Mouse (Mus musculus) skeletal muscle tissue, adult 2 months (tissue): ENCODE data around the gene Gm21985.
A peak's percentile ranks its signal among the peaks of the same experiment; 100 is the strongest.

Source experiments
- DNase-seq: peaks from one replicate; pipeline ENCODE4 v3.0.0-alpha.2; 2012; ENCODE audit warnings: low read depth, low spot score

Gene Gm21985

DNA sequence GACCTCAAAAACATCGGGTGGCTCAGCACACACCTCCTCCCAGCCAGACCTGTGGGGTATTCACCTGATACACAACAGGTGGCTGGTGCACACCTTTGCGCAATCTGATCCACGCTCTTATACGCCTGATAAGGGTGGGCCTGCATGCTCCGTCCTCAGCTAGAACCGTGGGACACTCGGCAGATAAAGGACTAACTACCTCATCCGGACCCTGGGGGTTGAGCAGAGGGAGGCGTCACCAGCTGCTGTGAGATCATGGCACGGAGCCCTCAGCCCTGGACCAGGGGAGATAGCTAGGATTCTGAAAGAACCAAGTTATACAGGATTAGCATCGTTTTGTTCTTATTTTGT is at the start of gene Gm21985:
Gm21985 (plus strand) TSS at position 73 of the 351 bp plus-strand sequence.
- peak; percentile 46 for DNase-seq

DNA sequence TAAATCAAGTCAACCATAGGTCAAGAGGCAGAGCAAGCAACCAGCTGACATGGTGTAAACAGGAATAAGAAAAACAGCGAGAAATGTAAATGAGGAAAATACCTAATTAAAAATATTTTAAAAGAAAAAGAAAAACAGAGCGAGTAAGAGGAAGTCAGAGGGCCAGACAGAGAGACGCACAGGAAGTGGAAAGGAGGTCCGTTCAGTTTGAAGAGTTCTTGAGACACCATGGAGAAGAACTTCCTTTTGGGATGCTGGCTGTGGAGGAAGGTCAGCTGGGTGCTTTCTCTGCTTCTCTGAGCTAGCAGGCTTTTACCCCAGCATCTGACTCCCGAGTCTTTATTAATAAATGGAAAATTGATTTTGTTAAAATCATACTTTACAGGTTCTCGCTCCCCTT is 48.5 kb upstream of the Gm21985 start:
- no peak for DNase-seq

DNA sequence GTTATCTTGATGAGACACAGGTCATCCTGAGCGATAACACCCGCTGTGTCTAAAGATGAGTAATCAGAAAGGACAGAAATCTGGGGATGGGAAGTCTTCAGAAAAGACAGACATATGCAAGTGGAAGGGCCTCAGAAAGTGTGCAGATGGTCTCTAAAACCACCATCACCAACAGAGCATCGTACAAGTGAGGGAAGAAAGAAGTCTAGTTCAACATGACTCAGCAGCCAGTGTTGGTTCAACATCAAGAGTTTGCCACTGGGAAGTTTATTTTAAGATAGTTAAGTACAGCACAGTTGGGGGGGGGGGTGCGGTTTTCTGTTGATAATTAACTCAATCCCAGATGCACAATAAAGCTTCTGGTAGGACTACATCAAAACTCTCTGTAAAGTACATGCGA is 45.2 kb upstream of the Gm21985 start:
- no peak for DNase-seq

DNA sequence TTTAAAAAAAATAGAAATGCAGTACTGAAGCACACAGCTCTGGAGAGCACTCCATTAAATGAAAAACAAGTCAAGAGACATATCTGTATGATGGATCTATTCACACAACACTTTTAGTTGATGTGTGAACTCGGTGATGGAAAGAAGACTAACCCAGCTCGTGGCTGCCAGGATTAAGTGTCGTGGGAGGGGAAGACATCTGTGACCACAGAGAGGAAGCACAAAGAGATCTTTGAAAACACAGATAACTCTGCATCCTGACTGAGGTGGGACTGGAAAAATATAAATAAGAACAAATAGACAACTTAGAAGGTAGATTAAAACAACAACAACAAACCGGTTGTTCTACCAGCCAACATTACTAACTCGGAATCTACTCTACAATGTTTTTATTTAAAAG is 43.5 kb upstream of the Gm21985 start:
- no peak for DNase-seq

DNA sequence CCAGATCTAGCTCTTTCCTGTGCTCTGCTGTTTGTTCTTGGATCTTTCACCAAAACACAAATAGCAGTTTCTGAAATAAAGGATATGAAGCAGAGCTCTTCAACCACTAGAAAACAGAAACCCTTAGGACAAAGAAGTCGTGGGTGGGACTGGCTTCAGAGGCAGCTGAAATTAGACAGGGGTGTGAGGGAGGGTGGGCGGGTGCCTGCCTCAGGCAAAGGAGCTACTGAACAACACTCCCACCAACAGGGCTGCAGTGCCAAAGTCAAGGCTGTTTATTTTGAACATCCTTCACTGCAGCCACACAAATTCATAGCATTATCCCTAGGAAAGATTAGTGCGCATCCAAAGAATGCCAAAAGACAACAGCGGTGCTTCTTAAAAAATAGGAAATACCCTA is 41.8 kb upstream of the Gm21985 start:
- DNase-seq = no peak

DNA sequence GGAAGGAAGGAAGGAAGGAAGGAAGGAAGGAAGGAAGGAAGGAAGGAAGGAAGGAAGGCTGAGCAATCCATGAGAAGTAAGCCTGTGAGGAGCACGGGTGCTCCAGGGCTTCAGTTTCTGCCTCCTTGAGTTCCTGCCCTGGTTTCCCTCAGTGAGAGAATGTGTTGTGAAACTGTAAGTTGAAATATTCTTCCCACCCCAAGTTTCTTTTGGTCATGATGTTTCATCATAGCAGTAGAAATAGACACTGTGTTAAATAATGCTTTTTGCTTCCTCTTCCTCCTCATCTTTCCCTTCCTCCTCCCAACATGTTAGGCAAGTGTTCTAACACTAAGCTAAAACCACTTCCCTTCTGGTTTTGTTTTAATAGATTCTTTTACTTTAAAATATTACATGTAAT is 33.5 kb upstream of the Gm21985 start:
- DNase-seq = no peak

DNA sequence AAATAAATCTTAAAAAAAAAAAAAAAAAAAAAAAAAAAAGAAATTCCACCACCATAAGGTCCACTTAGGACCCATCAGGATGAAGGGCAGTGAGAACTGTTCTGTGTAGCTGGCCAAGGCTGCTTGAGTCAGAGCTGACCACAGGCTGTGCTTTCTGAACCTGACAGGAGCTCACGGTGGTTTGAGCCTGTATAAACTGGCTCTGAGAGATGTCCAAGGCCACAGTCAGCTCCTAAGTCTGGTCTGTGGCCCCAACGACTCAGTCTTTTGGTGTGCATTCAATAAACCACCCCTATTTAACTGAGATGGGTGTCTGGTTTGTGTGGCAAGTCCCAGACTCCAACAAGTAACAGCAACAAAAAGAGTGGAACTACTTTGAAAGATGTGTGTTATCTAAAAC is 29.5 kb upstream of the Gm21985 start:
- no peak for DNase-seq

DNA sequence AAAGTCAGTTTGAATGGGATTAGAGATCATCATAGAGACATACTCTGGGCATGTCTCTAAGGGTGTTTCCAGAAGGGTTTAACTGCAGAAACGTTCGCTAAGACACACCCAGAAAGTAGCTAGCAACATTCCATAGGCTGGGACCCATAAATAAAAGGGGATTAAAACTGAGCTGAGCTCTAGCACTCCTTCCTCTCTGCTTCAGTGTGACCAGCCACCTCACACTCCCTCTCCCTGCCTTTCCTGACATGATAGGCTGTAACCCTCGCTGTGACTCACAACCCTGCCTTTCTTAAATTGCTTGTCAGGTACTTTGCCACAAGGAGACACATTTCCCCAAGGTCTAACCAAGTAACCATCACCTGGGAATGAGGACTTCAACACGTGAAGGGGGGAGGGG is 28.1 kb upstream of the Gm21985 start:
- no peak for DNase-seq

DNA sequence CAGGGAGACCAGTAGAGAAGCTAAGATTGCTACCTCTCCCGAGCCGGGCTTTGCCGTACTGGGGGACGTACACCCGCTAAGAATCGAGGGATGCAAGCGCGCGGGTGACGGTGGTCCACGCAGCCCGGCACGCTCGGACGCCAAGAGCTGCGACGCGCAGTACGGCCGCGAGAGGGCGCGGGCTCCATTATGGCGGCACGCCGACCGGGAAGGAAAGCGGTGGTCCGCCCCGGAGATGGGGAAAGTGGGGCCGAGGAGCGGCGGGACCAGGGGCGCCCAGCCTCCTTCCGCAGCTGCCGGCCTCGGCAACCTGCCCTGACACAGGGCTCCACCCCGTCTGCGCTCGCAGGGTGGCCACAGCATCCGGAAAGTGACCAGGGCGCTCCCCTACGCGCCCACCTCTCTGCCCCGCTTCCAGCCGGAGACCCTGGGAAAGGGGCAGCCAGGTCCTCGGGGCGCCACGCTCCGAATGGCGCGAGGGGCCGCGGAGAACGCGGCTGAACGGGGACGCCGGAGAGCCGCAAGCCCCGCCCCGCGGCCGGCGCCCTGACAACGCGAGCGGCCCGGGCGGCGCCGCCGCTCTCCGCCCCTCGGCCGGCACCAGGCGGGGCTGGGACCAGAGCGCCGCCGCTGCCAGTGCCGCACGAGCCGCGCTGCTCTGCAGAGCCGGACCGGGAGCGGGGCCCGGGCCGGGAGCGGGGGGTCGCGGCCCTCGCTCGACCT is 26.7 kb upstream of the Gm21985 start, which contains the start of gene Lpcat4:
Lpcat4 (plus strand) TSS at position 257 of the 723 bp plus-strand sequence.
- peak; percentile 38 for DNase-seq

DNA sequence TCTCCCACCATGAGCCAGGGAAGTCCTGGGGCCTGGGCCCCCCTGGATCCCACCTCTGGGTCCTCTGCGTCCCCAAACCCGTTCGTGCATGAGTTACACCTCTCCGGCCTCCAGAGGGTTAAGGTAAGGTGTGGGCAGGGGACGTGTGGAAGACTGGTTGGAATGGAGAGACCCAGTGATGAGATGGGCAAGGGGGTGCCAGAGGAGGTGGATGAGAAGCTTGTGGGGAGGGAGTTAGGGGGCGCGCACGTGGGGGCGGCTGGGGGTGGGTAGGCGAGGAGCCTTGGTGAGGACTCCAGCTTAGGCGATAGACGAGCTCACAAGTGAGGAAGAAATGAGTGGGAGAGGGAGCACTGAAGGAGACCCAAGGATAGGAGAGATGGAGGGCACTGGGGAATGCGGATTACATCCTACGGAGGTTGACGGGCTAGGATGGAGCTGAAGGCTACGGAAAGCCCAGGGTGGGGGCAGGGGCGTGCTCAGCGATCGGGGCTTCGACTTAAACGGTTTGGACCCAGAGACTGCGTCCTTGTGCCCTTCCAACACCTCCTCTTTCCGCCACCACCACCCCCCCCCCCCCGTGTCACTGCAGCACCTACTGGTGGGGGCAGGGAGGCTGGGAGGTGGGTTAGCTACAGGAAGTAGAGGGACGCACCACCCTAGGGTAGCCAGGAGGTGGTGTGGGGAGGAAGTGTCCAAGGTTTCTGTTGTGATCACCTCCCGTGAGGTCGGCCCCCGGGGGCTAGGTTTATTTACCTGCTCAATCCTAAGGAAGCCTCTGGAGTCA is 26.0 kb upstream of the Gm21985 start:
- DNase-seq = no peak

DNA sequence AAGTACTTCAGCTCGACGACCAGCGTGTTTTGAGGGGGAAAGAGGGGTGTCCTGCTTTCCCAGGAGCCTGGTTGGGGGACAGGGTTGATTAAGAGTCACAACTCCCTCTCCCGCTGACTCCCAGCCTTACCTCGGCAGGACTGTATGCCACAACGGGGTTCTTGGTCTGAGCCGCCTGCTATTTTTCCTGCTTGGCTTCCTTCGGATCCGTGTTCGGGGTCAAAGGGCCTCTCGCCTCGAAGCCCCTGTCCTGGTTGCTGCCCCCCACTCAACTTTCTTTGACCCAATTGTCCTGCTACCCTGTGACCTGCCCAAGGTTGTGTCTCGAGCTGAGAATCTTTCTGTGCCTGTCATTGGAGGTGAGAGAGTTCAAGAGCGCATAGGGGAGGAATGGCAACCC is 24.3 kb upstream of the Gm21985 start:
- DNase-seq = no peak

DNA sequence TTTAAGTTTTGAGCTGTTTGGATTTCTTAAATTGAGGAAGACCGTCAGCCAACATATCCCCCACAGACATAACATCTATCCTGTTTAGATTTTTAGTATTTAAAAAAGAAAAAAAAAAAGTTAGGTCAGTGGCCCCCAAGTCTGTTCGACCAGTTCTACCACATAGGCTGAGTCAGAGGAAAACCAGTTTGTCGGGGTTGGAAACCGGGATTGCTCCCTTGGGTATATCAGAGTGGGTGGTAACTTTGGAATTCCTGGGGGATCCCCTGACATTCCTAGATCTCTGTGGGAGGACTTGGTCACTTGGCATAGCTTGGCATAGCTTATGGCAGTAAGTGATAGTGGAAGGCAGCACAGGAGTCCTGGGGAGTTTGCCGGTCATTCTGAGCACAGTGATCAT is 20.8 kb upstream of the Gm21985 start:
- no peak for DNase-seq

DNA sequence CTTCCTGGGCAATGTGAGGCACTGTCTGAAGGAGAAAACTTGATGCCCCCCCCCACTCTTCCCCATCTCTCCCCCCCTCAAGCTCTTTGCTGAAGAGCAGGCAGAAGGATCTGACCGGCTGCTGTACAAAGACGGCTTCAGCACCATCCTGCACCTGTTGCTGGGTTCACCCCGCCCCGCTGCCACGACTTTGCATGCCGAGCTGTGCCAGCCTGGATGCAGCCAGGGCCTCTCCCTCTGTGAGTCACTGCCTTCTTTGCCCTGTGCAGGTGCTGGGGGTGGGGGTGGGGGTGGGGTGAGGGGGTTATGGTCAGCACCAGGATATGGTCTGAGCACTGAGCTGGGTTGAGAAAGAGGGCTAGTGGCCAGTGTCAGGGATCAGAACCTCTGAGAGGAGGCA is 19.9 kb upstream of the Gm21985 start:
- no peak for DNase-seq

DNA sequence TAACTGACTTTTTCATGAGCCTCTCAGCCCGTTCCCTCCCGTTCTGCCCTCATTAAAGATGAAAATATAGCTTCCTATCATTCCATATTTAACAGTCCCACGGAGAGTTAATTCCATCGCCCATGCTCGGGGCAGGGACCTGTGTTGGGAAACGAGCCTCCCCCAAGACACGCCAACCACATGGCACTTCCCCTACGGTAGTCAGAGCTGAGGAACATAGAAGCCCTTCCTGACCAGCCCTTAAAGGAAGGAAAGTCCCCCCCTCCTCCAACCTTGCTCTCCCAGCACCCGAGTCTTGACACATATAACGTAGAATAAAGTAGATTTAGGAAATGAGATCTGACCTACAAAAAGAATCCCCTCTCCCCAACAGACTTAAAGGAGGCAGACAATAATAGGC is 18.8 kb upstream of the Gm21985 start:
- DNase-seq = no peak

DNA sequence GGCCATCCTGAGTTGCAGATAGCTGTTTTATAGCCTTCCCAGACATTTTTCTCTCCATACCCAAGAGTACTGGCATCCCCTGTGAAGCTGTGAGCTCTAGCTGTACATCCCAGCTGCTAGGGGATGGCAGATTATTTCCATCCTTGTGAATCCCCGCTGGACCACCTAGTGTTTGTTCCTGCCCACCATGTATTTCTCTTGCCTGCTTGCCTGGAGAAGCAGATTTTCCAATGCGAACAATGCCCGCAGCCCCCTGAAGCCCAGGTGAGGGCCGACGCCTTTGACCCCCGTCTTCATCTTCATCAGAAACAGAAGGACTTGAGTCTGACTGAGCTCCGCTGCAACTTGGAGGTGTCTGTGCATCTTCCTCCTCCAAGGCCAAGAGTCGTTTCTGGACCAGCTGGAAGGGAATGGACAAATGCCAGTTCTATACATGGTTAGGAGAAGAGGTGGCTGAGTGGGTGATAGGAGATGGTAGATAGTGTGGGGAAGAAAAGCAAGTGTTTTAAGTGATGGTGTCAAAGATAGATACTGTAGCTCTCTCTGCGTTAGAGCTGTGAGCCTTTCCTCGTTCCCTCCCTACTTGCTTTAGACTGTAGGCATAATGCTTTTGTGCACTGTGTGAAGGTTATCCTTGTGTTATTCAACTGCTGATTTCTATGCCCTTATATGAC is 16.2 kb upstream of the Gm21985 start:
- DNase-seq = no peak

DNA sequence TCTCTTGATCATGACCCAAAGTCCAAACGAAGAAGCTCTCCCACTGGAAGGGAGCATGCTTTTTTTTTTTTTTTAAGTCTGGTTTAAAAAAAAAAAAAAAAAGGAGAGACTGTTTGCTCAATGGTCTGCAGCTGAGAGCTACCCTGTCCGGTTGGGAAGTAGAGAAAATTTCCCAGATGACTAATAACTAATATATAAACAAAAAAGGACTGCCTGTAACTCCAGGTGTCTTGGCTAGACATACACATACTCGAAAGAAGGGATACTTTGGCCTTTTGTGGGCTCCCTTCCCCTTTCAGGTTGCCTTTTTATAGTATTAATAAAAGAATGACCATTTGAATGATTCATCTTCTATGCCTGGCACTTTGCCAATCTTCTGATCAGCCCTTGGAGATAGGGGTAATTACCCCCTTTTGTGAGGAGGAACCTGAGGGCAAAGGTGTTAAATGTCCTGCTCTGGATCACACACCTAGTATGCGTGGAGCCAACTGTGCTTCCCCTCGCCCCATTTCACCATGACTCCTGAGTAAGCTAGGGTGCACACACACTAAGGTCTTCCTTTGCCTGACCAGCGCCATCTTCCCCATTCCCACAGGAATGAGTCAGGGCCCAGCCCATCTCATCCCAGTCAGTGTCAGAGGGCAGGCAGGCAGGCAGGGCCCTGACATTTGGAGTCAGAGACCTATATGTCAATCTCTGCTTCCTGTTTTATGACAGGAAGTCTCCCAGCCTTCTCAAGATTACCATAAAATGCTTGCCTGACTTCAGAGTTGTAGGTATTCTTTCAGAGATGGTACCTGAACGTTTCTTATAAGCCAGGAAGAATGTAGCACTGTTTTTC is 11.2 kb upstream of the Gm21985 start:
- no peak for DNase-seq

DNA sequence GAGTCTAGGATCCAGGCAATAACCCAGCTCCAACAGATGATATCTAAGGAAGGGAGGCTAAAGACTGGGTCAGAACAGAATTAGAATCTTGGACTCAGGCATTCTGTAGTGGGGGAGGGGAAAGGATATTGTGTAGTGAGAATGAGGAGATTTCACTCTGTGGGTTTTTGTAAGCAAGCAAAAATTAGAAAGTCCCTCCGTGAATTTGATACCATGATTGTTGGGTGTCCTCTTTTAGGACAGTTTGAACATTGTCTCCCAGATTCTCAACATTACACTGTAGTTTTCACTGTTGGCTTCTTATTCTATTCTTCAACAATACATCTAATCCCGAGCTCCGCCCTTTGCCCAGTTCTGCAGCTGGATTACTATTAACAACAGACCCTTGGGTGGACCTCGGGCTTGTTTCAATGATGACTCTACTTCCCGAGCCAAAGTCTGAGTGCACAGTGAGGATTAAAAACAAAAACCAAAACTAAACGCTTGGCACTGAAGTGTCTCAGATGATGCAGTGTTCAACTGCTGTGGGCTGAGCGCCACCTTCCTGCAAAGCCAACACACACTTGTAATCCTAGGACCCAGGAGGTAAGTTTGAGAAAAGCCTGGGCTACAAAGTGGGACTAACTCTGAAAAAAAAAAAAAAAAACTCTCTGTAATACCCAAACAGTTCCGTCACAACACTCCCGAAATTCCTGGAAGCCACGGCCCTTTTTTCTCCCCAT is 6.7 kb upstream of the Gm21985 start, which contains the start of gene Nutm1:
Nutm1 (minus strand) TSS at position 51 of the 722 bp plus-strand sequence.
- DNase-seq = peak; percentile 32

DNA sequence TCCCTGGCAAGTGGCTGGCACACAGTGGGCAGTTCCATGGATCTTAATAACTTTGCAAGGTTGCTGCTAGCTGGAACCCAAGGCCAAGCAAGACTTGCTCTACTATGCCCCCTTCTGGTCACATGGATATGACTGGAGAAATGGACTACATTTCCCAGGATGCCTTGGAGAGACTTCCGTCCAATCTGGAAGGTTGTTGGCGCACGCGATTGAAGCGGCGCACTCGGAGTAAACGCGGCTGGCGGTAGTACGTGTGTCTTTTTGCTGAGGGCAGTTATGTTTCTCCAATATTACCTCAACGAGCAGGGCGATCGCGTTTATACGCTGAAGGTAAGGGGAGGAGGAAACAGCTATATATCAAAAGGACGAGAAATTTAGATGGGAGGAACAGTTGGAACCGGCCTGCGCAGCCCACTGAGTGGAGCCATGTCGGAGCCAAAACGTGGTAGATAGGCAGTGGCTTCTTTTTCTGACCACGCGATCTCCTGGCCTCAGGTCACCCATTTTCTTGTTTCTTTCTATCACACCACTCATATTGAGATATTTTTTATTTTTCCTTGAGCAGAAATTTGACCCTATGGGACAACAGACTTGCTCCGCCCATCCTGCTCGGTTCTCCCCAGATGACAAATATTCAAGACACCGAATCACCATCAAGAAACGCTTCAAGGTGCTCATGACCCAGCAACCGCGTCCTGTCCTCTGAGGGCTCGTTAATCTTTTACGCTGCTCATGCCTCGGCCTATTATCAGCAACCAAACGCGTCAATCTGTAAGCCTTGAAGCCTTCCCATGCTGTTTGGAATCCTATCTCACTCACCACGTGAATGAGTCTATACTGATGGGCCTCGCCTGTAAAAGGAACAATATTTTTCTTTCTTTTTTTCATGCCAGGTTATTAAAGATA is 4.1 kb upstream of the Gm21985 start, which contains the start of gene Nop10:
Nop10 (plus strand) TSS at position 179 of the 906 bp plus-strand sequence.
- peak; percentile 78 for DNase-seq

DNA sequence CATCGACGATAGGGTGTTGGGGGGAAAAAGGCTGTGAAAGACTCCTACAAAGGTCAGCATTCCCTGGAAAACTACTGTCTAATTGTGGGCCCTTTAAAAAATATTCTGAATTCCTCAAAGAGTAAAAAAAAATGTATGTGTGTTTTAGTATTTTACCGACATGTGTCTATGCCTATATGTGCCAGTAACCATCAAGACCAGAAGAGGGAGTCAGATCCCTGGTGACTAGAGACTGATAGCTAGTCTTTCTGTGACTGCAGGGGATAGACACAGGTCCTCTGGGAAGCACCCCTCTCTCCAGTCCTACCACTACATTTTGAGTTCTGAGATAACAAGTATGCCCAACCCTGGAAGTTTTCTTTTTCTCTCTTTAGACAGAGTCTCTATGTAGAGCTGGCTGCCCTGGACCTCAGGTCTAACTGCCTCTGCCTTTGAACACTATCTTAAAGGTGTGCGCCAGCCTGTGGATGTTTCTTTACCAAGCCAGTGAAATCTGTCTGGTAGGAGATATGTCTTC is 3.3 kb upstream of the Gm21985 start:
- DNase-seq = no peak

DNA sequence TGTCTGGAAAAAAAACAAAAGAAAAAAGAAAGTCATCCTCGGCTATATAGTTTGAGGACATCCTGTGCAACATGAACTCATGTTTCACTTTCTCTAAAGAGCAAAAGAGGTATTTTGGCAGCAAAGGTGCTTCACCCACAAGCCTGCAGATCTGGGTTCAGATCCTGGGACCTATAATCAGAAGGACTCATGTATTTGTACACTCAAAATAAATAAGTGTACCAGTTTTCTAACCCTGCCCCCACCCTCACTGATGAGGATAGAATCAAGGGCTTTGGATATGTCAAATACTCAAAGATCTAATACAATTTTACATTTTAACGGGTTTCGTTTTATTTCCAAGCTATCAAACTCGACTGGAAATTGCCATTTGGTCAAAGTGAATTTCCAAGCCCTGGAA is 1.8 kb upstream of the Gm21985 start:
- DNase-seq = no peak
